Mouse (Mus musculus): ENCODE measurements at regions not wholly inside any gene's neighbourhood (a gene's known extent, or its start where the extent isn't known, plus 50 kb on each side); places are given as distances from the start of the nearest gene placed in this dataset.

DNA sequence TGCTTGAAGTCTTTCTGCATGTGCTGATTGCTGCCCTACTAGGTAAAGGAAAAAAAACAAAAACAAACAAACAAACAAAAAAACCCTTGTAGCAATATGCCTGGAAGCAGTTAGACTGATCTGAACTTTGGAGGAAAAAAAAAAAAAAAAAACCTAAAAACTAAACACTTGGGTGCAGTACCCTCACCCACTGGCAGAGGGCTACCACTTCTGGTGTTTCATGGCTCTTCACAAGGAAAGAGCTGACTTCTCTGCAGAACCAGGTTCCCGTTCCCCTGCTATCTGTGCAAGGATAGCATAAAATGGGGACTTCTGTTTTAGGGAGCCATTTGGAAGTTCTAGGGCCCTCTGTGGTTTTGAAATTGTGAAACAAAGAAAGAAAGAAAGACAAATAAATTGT lies 52.2 kb upstream of the Otud4 start:
- TF ChIP-seq CTCF (IDR thresholded peaks at IDR 0.05): peak; percentile 60
- peak; percentile 26 for DNase-seq
- intact Hi-C loops (cut with DNase I): no loop called here
- H3K27ac ChIP-seq: no peak overlapping the region
- no peak overlapping the region for H3K4me3 ChIP-seq

DNA sequence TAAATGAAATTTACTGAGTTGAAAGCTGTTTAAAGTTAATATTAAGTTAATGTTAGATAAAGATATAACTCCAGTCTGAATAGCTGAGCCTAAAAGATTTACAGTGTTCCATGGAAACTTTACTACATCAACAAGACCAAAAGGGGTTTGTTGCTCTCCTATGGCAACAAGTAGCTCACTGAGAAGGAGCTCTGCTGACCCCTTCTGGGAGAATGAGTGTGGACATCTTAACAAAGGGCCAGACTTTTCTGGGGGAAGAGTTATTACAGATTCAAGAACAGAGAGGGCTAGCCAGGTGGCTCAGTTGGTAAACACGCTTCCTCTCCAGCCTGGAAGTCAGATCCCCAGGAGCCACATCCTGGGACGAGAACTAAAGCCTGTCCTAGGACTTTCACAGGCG lies 54.5 kb upstream of the Otud4 start:
- H3K27ac ChIP-seq: no peak overlapping the region
- peak; percentile 59 for DNase-seq
- peak; percentile 86 for TF ChIP-seq CTCF (IDR thresholded peaks at IDR 0.05)
- intact Hi-C loops (cut with DNase I): loop anchor here (1.0 kb wide), 1 partner anchor 288 kb away; no protein-coding TSS in a partner anchor
- no peak overlapping the region for H3K4me3 ChIP-seq

DNA sequence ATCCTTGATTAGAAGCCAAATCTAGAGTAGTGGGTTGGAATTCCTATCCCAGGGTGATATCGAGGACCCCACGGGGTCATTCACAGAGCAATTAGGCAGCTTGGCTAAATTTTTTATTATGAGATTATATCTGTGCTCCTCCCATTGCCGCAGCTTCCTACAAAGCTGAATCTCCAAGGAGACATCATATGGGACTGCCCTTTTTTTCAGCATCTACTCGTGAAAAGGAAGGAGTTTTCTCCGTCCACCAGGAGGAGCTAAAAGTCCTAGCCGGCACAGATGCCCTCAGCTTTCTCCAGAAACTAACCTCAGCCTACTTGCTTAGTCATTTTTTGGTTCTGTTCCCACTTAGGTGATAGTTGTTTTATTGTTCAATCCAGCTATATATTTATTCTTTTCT lies 56.1 kb upstream of the Otud4 start:
- no peak for DNase-seq
- TF ChIP-seq CTCF (IDR thresholded peaks at IDR 0.05): peak; percentile 49
- Histone ChIP-seq H3K4me3 (no peak overlapping the region), H3K27ac (no peak overlapping the region)
- intact Hi-C loops (cut with DNase I): no loop called here

DNA sequence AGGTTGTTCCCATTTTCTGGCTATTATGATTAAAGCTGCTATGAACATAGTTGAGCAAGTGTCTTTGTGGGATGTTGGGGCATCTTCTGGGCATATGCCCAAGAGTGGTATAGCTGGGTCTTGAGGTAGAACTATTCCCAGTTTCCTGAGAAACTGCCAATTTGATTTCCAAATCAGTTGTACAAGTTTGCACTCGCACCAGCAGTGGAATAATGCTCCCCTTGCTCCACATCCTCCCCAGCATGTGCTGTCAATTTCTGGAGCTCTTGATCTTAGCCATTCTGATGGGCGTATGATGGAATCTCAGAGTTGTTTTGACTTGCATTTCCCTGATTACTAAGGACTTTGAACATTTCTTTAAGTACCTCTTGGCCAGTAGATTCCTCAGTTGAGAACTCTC lies 57.2 kb upstream of the Otud4 start:
- Histone ChIP-seq H3K27ac (no peak overlapping the region), H3K4me3 (no peak overlapping the region)
- DNase-seq: no peak
- intact Hi-C loops (cut with DNase I): no loop called here
- TF ChIP-seq CTCF (IDR thresholded peaks at IDR 0.05): no peak

DNA sequence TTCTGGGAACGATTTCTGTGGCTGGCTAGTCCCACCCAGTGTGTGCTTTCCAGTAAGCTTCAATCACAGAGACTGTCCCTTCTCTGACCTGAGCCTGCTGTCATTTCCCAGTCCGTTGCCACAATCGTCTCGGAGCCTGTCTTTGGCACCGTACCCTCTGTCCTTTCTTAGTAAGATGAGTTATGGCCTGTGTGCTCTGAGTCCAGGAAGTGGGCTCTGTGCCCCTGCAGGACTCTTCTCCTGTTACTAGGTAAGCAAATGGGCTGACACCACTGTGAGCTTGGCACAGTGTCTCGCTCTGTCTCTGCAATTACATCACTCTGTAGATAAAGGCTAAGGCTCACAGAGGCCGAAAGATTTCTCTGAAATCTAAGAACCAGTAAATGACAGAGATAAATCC lies 63.3 kb upstream of the Otud4 start:
- peak; percentile 68 for DNase-seq
- intact Hi-C loops (cut with DNase I): no loop called here
- H3K27ac ChIP-seq: peak overlapping the region; percentile 48; the same call in 1 of the 2 replicates

DNA sequence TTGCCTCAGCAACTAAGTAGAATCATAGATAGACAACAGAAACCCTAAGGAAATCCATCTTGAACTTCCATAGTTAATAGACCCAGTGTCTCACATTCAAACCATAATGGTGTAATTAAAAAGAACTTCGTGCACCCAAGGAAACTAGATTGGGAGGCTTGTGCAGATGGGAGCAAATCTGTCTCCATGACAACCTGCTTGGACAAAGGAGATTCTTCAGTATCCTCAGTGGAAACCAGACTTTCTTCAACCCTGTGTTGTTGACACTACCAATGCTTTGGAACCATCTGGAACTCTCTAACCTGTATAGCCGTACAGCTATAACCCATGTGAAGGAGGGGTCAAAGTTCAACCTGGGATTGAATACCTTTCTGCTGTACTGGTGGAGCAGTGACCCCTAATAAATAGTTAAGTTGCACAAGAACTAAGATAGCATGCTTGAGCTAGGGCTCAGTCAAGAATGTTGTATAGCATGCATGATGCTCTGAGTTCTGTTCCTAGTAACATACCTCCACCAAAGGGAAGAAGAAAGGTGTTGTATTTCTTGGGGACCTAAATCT lies 64.2 kb upstream of the Otud4 start:
- no peak for DNase-seq
- no peak overlapping the region for H3K27ac ChIP-seq
- no peak for TF ChIP-seq CTCF (IDR thresholded peaks at IDR 0.05)
- no peak overlapping the region for H3K4me3 ChIP-seq
- intact Hi-C loops (cut with DNase I): no loop called here

More for the DNA sequence above, 63.3 kb upstream of the Otud4 start:
- no peak for TF ChIP-seq CTCF (IDR thresholded peaks at IDR 0.05)
- no peak overlapping the region for H3K4me3 ChIP-seq

DNA sequence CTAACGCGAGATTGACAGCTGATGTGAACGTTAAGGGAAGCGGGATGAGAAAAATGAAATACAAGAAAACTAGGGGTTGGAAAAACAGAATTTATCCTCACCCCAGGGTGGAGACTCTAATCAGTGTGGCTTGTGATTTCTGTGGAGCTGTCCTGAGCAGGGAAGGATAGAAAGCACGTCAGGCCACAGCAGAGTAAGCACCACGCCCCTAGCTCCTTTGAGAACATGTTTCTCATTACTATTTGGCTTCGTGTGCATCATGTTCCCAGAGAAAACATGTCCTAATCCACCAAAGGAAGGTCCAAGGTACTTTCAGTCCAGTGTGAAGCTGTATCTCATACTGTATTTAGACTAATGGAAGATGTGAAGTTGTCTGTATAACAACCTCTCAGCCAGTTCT lies 65.9 kb upstream of the Otud4 start:
- intact Hi-C loops (cut with DNase I): no loop called here
- no peak for TF ChIP-seq CTCF (IDR thresholded peaks at IDR 0.05)
- Histone ChIP-seq H3K27ac (no peak overlapping the region; the same call in 1 of the 2 replicates), H3K4me3 (no peak overlapping the region)
- no peak for DNase-seq

DNA sequence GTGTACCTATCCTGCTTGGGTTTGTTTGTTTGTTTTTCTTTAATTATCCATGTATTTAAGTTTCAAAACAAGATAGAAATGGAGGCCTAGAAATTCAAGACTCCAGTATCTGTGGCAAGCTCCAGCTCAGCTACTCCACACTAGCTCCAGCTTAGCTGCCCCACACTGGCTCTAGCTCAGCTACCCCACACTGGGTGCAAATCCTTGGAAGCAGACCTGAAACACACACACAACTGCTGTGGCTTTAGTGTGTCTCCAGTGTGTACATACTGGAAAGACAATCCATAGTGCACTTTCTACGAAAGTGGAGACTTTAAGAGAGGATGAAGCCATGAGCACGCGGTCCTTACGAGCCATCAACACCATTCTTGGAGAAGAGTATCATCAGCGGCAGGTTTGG lies 66.9 kb upstream of the Otud4 start:
- intact Hi-C loops (cut with DNase I): no loop called here
- TF ChIP-seq CTCF (IDR thresholded peaks at IDR 0.05): no peak
- H3K4me3 ChIP-seq: no peak overlapping the region
- no peak overlapping the region for H3K27ac ChIP-seq
- no peak for DNase-seq

DNA sequence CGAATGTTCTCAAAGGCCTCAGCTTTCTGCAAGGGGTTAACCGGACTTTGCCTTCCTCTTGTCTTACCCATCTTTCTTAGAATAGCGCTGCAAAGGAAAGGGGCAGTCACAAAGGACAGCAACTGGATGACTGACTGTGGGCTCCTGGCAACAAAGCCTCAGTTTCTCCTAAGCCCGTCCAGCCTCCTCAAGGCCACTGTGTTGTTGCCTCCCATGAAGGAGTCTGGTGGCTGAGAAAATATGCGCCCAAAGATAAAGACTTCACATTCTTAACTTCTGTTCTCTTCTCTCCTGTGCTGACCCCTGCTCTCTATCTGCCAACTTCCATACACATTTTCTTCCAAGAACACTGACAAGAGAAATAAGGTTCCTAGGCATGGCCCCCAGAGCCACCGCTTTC lies 76.3 kb upstream of the Otud4 start:
- intact Hi-C loops (cut with DNase I): loop anchor here (5.0 to 10.0 kb wide), 2 partner anchors 228 to 536 kb away; partner anchors contain the start of gene Zfp827
- H3K4me3 ChIP-seq: no peak overlapping the region
- DNase-seq: no peak
- no peak for TF ChIP-seq CTCF (IDR thresholded peaks at IDR 0.05)
- H3K27ac ChIP-seq: peak overlapping the region; percentile 87; the same call in 1 of the 2 replicates

DNA sequence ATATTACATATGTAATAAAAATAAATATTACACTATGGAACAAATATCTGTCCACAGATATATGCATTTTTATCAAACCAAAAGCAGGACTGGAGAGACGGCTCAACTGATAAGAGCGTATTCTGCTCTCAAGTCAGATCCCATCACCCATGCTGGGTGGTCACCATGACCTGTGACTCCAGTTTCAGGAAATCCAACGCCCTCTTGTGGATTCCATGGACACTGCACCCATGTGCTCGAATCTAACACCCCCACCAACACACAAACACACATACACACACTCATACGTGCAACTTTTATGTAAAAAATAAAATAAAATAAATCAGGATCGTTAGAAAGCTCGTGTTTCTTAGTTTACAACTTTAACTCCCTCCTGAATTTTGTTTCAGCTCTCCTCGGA lies 76.7 kb upstream of the Otud4 start:
- peak; percentile 64 for TF ChIP-seq CTCF (IDR thresholded peaks at IDR 0.05)
- DNase-seq: peak; percentile 45
- Histone ChIP-seq H3K4me3 (no peak overlapping the region; the same call in 1 of the 2 replicates), H3K27ac (peak overlapping the region; percentile 87)
- intact Hi-C loops (cut with DNase I): loop anchor here (5.0 to 10.0 kb wide), 2 partner anchors 228 to 535 kb away; partner anchors contain the start of gene Zfp827

DNA sequence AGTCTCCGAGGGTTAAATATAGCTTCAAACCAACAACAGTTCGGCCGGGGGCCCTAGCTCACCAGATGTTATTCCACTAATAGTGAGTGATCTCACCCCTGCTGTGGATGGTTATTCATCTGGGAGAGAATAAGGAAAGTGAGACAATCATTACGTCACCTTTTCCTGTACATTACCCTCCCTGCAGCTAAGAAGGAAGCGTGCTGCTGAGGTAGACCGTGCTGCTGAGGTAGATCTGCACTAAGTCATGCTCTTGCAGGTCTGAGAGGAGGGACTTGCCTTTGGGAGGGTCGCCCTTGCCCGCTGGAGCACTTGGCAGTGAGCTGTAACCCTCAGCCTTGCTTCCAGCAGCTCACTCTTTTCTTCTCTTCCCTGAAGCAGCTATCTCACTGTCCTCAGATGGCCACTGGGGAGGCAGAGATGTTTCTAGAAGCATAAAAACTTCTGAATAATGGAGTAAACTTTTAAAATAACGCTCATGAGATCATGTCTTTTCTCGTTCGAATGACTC lies 77.3 kb upstream of the Otud4 start:
- intact Hi-C loops (cut with DNase I): loop anchor here (5.0 to 10.0 kb wide), 2 partner anchors 227 to 535 kb away; partner anchors contain the start of gene Zfp827
- peak; percentile 37 for DNase-seq
- no peak for TF ChIP-seq CTCF (IDR thresholded peaks at IDR 0.05)

DNA sequence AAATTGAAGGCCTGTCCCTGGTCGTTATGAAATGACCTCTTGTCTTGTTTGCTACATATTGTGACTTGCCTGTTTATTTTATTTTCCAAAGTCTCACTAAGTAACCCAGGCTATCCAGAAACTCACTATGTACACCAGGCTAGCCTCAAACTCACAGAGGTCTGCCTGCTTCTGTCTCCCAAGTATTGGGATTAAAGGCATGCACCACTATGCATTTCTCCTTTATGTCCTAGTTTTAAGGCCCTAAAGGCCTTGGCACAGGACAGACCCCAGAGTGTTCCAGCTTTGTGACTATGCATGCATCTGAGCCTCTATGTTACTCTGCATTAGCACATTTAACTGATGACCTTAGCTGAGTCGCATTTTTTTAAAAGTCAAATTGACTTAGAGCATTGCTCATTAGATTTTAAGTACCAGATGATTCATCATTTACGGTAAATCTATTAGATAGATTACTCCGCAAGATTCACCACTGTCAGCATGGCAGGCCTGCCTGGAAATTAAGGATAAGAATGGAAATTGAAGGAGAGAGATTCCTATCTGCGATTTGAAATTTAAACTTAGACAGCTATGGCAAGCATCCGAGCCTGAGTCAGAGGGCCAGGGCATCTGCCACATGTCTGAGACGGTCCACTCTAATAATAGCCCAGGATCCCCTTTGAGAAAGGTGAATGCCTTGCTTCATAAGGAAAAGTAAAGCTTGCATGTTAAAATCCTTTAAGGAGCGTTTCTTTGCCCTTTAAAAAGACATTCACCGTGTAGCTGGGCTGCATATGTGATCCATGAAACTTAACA lies 78.0 kb upstream of the Otud4 start:
- Histone ChIP-seq H3K27ac (peak overlapping the region; percentile 87), H3K4me3 (peak overlapping the region; percentile 57)
- no peak for TF ChIP-seq CTCF (IDR thresholded peaks at IDR 0.05)
- intact Hi-C loops (cut with DNase I): loop anchor here (5.0 to 10.0 kb wide), 2 partner anchors 227 to 534 kb away; partner anchors contain the start of gene Zfp827
- DNase-seq: peak; percentile 59

More for the DNA sequence above, 77.3 kb upstream of the Otud4 start:
- peak overlapping the region; percentile 87 for H3K27ac ChIP-seq
- peak overlapping the region; percentile 57 for H3K4me3 ChIP-seq

DNA sequence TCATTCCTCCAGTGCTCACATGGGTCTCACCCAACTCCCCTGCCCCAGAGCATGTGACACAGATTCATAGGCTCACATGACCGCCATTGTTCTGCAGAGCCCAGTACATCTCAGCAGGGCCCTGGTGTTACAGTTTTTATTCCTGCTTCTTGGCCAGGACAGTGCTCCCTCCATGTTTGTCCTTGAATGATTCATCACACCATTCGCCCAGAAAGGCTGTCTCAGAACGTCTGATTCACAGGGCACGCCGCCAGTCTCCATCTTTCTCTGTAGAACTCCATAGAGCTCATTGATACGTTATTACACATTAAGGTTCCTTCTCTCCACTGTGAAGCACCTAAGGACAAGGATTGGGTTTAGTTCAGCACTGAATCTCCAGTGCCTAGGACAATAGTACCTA lies 79.9 kb upstream of the Otud4 start:
- TF ChIP-seq CTCF (IDR thresholded peaks at IDR 0.05): no peak
- DNase-seq: no peak
- no peak overlapping the region for H3K4me3 ChIP-seq
- no peak overlapping the region for H3K27ac ChIP-seq
- intact Hi-C loops (cut with DNase I): no loop called here

All from gastrocnemius, adult 2 months (tissue).